ENCODE assay signal across 8 mouse cellular contexts in the genomic region with DNA sequence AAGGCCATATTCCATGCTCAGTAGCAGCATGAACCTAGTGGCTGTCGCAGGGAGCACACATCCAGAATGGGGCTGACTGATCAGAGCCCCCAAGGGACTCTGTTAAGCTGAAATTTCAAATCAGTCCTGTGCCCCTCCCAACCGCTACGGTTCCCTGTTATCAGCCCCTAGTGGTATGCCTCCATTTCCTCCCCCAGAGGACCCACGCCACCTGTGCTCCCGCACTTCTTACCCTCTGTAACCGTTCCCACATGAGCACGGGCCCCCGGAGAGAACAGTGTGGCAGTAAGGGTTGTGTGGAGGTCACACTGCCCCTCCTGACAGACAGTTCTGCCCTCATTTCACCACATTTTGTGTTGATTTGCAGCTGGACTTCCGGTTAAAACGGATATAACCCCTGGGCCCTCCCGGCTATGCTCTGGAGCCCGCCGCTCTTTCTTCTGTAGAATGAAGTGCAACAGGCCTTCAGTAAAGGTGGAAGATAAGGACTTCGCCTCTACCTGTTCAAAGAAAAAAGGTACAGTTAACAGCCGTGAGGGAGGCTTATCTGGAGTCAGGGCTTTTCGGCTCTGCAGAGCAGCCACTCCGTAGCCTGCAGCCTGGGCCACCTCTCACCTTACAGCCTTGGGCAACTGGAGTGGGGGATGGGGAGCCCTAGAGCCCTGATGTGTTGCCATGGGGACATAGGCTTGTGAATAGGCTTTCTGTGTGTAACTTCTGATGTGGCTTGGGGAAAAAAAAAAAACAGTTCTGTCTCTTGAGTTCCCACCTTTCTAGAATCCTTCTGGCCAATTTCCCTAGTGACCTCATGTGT.
DNase-seq lines count a peak whose midpoint lies in the region; ATAC-seq and TF ChIP-seq lines count a peak whose summit lies in the region.

No protein-coding gene starts in this region.

- H3K4me2 ChIP-seq in heart, embryonic 13.5 days, result peak overlapping the region; percentile 43

- TF ChIP-seq POLR2A in bone marrow, adult 2 months (IDR thresholded peaks at IDR 0.05; ENCODE audit: borderline replicate concordance, control insufficient read depth, low read depth, low read length), result no peak; the same call in 1 of the 2 replicates

- H3K4me3 ChIP-seq in heart, embryonic 13.5 days, result no peak overlapping the region
- peak overlapping the region; percentile 64 for H3K4me3 ChIP-seq in bone marrow, adult 2 months (replicated peaks; ENCODE audit: control insufficient read depth, low read depth, low read length)
- H3K4me3 ChIP-seq in left cerebral cortex, adult 2 months, result no peak overlapping the region

- intact Hi-C loops in heart, postnatal 36 days (cut with DNase I), result no loop called here
- intact Hi-C loops in left cerebral cortex, adult 2 months (cut with DNase I), result no loop called here

- H3K9me3 ChIP-seq in heart, embryonic 13.5 days, result no peaks in the 10 kb centered on the region

- H3K27me3 ChIP-seq in heart, embryonic 13.5 days (replicated peaks), result no peaks in the 10 kb centered on the region; the same call in 1 of the 2 replicates

- 0 out of 2 replicates have a peak, but pooled peaks have one; percentile 16 for TF ChIP-seq CTCF in bone marrow, adult 2 months (IDR thresholded peaks at IDR 0.05; ENCODE audit: control insufficient read depth, insufficient read depth, low read length)
- TF ChIP-seq CTCF in left cerebral cortex, adult 2 months (IDR thresholded peaks at IDR 0.05), result no peak; the same call in 1 of the 2 replicates

- H3K9ac ChIP-seq in heart, embryonic 13.5 days, result no peak overlapping the region

- peaks cover 16% of the 10 kb centered on the region for H3K4me1 ChIP-seq in heart, embryonic 13.5 days
- H3K4me1 ChIP-seq in bone marrow, adult 2 months (ENCODE audit: control insufficient read depth, insufficient read depth, low read length), result peaks cover 7% of the 10 kb centered on the region

- H3K27ac ChIP-seq in heart, embryonic 13.5 days (replicated peaks), result no peak overlapping the region
- peak overlapping the region; percentile 87 for H3K27ac ChIP-seq in bone marrow, adult 2 months (ENCODE audit: control insufficient read depth, insufficient read depth, low read depth, low read length, poor library complexity)
- H3K27ac ChIP-seq in left cerebral cortex, adult 2 months, result no peak overlapping the region

- H3K36me3 ChIP-seq in heart, embryonic 13.5 days, result peaks cover 20% of the 10 kb centered on the region

- no peak for ATAC-seq in heart, embryonic 13.5 days (ENCODE audit: extremely low read depth, insufficient number of reproducible peaks, low FRiP score, low TSS enrichment)
- peak; percentile 41 for ATAC-seq in inflammation-experienced regulatory T-cells, adult 6 months

- WGBS in heart, embryonic 13.5 days, result 27% methylated on average over 17 of the region's 17 CpGs
- WGBS in bone marrow, adult 2 months, result 1% methylated on average over 17 of the region's 17 CpGs

- DNase-seq in heart, postnatal 36 days, result no peak
- DNase-seq in naive thymus-derived CD4-positive, alpha-beta T cell, adult 2 months (ENCODE audit: low read depth), result peak; percentile 56
- no peak for DNase-seq in cerebellum, adult 9-10 months
- no peak for DNase-seq in layer of hippocampus, adult 8-10 months (ENCODE audit: low spot score in 2 of 2)
- DNase-seq in left cerebral cortex, adult 2 months (ENCODE audit: extremely low spot score in 1 of 2, low spot score in 2 of 2), result no peak
